Mouse (Mus musculus) heart, postnatal 0 days (tissue): ENCODE data around the gene Erp29. TPM values are rescaled to one million over a fixed set of nuclear protein-coding genes. Genes with fewer than 3 reads are reported as not detected.

Experiments used
- ATAC-seq: fragments of 200-750 bp; cut with Nextera tagmentation; 2 replicates; pipeline ENCODE4 v1.8.0; 2017; ENCODE audit warnings: low read depth, moderate number of reproducible peaks, moderate library complexity; ENCODE audit not compliant: insufficient read depth
- DNase-seq: peaks from one replicate; pipeline ENCODE4 v3.0.0-alpha.2; 2016; ENCODE audit warnings: low spot score
- H3K27ac ChIP-seq: fragments of 300-500 bp; sonication (generic); 2 replicates; pipeline ENCODE4 v1.5.1; 2014; ENCODE audit warnings: low read depth, mild to moderate bottlenecking
- H3K27me3 ChIP-seq: fragments of 300-500 bp; sonication (generic); 2 replicates; pipeline ENCODE4 v1.6.1; 2014; ENCODE audit warnings: low read length, mixed read lengths; ENCODE audit not compliant: control insufficient read depth, insufficient read depth
- H3K36me3 ChIP-seq: fragments of 300-500 bp; sonication (generic); replicated peaks from 2 replicates; pipeline ENCODE4 v1.6.1; 2014; ENCODE audit warnings: low read length, mixed read lengths; ENCODE audit not compliant: control insufficient read depth, insufficient read depth
- H3K4me1 ChIP-seq: fragments of 300-500 bp; sonication (generic); 2 replicates; pipeline ENCODE4 v1.6.1; 2014; ENCODE audit warnings: antibody characterized with exemption; ENCODE audit not compliant: control insufficient read depth, insufficient read depth
- H3K4me2 ChIP-seq: fragments of 300-500 bp; sonication (generic); 2 replicates; pipeline ENCODE4 v1.6.1; 2014; ENCODE audit warnings: low read depth, mild to moderate bottlenecking, low read length, moderate library complexity
- H3K4me3 ChIP-seq: fragments of 300-500 bp; sonication (generic); 2 replicates; pipeline ENCODE4 v1.5.1; 2014; ENCODE audit warnings: low read depth, low read length
- H3K9ac ChIP-seq: fragments of 300-500 bp; sonication (generic); replicated peaks from 2 replicates; pipeline ENCODE4 v1.6.1; 2014; ENCODE audit warnings: low read depth, low read length, mixed read lengths
- H3K9me3 ChIP-seq: fragments of 300-500 bp; sonication (generic); replicated peaks from 2 replicates; pipeline ENCODE4 v1.6.1; 2016; ENCODE audit warnings: low read length; ENCODE audit not compliant: control insufficient read depth
- CTCF ChIP-seq: IDR thresholded peaks from 2 replicates; pipeline ENCODE4 v1.5.1; 2016; ENCODE audit warnings: antibody characterized with exemption, control low read depth, low read depth
- EP300 ChIP-seq: IDR thresholded peaks from 2 replicates; pipeline ENCODE4 v1.6.1; 2016; ENCODE audit warnings: antibody characterized with exemption, low read depth
- WGBS: fragments of 180-500 bp; shearing (Covaris S2); extraction: QIAGEN DNeasy Blood & Tissue Kit; methylation state at CpG from one replicate; pipeline ENCODE4 v1.1.7; 2014; 5-methylcytosine and 5-hydroxymethylcytosine counted together
- polyA plus RNA-seq: library from polyadenylated mRNA; unstranded; fragments of >200 nt; fragmentation: Nextera tagmentation; extraction: Ambion mirVana; gene quantifications from 2 replicates; pipeline ENCODE4 v1.2.1, GENCODE M21; 2015
- total RNA-seq: library from RNA; depleted of rRNA; stranded (reverse); fragments of >200 nt; gene quantifications from 2 replicates; pipeline ENCODE4 v1.2.3, GENCODE M21; 2014; ENCODE audit warnings: low replicate concordance

The Erp29 gene
- total and polyA plus RNA-seq, 2 experiments from 2014 or later = 32.5 to 89.3 TPM

DNA sequence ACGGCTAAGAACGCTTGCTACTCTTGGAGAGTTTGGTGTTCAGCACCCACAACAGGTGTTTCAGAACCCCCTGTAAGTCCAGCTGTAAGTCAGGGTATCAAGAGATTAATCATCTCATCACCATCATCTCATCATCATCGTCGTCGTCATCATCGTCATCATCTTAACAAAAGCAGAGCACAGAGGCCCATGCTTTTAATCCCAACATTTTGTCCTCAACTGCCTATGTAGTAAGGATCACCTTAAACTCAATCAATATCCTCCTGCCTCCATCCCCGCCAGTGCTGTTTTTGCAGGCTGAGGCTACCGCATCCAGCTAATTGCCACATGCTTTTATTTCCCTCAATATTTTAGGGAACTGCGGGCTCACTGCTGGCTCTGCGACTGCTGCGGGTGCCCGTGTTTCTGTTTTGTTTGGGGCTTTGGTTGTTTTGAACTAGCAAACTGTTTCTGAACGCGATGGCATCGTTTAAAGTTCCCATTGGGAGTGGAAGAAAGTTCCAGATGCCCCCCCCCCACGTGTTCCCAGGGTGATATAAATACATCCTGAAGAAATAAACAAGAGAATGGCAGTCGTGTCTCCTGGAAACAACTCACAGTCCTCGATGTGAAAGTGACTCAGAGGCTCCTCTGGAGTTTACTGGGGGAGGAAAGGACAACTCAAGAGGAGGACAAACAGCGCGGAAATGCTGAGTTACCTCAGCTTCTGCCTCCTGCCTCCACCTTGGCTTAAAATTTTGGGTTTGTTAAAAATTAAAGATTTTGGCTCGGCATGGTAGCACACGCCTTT is 66.0 kb downstream of the Erp29 start:
- Histone ChIP-seq H3K4me2 (peak overlapping the region; percentile 60), H3K4me1 (peaks cover 4% of the 10 kb centered on the region; the same call in 1 of the 2 replicates), H3K9me3 (no peaks in the 10 kb centered on the region), H3K36me3 (peaks cover 15% of the 10 kb centered on the region), H3K9ac (no peak overlapping the region), H3K27ac (peak overlapping the region; percentile 49), H3K27me3 (no peaks in the 10 kb centered on the region), H3K4me3 (peak overlapping the region; percentile 83)
- TF ChIP-seq CTCF (no peak), EP300 (no peak)
- 30% methylated on average over 22 of the region's 22 CpGs for WGBS
- DNase-seq (peak; percentile 38), ATAC-seq (no peak)

DNA sequence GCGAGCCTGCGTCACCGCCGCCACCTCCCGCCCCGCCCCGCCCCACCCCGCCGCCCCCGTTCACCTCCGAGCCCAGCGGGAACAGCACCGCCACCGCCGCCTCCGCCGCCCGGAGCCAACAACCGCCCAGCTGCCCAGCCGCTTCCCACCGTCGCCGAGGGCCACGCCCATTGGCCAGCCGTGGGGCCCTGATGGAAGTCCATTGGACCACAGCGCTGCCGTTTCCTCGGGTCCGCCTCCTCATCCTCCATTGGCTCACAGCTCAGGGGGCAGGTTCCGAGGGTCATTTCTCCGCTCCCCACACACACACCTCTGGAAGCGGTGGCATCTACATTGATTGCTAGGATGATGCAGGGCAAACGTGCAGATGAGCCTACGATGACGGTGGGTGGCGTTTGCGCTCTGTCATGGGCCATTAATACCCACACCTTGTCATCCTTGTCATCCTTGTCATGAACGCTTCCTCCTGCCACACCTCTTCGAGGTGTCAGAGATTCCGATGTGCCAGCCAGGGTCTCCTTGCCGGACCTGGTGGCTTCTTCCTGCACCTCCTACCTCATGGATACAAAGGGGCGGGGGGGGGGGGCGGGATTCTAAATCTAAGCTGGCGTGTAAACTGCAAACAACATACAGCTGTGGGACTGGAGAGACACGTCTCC is 66.7 kb downstream of the Erp29 start, which contains the start of gene Trafd1:
Gene Trafd1, minus strand, starts transcription at position 172 of the 659 bp plus-strand sequence.
- Histone ChIP-seq H3K4me1 (peaks cover 4% of the 10 kb centered on the region; the same call in 1 of the 2 replicates), H3K27me3 (no peaks in the 10 kb centered on the region), H3K27ac (peak within 1 kb of the TSS; percentile 97), H3K36me3 (peaks cover 22% of the 10 kb centered on the region), H3K9ac (peak within 1 kb of the TSS; percentile 90), H3K4me3 (peak within 1 kb of the TSS; percentile 83), H3K4me2 (peak within 1 kb of the TSS; percentile 60), H3K9me3 (no peaks in the 10 kb centered on the region)
- DNase-seq (peak; percentile 96), ATAC-seq (peak; percentile 92)
- no peak for TF ChIP-seq CTCF
- TF ChIP-seq EP300 = no peak
- under 1% methylated on average over 36 of the region's 45 CpGs for WGBS

DNA sequence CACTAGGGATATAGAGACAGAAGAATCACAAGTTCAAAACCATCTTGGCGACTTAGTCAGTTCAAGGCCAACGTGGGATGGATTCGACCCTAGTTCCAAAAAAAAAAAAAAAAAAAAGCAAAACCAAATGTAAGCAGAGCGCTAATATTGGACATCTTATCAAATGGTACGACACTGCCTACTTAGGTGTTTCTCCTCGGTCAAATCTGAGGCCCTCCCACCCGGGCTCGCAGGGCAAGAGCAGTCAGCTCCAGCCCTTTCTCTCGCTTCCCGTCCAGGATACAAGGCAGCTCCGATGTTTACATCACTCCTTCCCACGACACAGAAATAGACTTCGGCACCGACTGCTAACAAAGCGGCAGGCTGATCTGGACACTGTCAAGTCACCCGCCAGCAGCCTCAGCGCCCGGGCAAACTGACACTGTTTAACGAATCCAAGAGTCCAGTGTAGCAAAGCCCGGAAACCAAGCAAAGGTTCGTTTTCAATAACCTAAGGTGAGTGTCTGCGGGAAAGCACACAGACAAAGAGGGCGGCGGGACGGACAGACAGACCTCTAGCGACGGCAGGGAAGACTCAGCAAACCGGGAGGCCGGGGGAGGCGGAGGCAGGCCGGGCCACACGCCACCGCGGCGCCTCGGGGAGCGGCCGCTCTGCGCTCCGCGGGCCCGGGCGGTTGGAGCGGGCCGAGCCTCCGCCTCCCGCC is 67.4 kb downstream of the Erp29 start:
- Histone ChIP-seq H3K4me1 (peaks cover 4% of the 10 kb centered on the region; the same call in 1 of the 2 replicates), H3K4me2 (peak overlapping the region; percentile 60), H3K27ac (peak overlapping the region; percentile 97), H3K9me3 (no peaks in the 10 kb centered on the region), H3K27me3 (no peaks in the 10 kb centered on the region), H3K36me3 (peaks cover 28% of the 10 kb centered on the region), H3K4me3 (peak overlapping the region; percentile 83), H3K9ac (peak overlapping the region; percentile 90)
- WGBS = under 1% methylated on average over 28 of the region's 47 CpGs
- ATAC-seq = peak; percentile 85
- no peak for TF ChIP-seq CTCF
- no peak for TF ChIP-seq EP300
- DNase-seq = peak; percentile 80

DNA sequence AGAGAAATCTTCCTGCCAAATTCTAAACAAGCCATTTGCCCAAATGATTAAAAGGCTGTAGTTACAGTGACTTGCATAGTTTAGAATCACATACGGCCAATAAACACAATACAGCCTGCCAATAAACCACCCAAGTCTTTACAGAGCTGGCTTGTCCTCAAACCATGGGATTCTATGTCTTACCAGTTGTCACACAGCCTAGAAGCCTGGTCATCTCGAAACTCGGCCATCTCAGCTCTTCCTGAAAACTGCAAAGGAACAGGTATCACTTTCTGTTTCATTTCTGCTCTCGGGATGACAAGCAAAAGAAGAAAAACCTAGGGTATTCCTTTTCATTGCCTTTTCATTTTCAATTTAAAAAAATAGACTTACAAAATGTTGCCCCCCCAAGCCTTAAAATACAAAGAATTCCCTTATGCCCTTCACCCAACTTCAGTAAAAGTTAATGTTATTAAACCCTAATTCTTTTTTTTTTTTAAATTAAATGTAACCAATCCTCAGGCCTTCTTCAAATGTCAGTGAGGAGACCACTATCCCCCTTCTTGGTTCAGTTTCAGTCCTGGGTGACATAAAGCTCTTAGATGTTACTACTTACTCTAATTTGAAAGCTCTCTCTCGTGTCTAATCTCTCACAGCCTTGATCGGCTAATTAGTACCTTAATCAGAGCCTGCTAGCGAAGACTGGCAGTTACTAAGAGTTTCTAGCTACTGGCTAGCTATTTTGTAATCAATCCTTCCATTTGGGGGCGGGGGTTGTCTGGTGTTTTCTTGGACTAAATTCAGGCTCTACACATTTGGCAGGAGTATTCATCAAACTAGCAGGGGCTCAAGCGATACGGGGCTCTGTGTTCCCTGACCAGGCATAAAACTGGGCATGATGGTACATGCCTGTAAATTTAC is 68.2 kb downstream of the Erp29 start:
- no peak for ATAC-seq
- peak overlapping the region; percentile 90 for H3K9ac ChIP-seq
- peak overlapping the region; percentile 97 for H3K27ac ChIP-seq
- H3K36me3 ChIP-seq = peaks cover 36% of the 10 kb centered on the region
- DNase-seq = no peak
- no peaks in the 10 kb centered on the region for H3K27me3 ChIP-seq
- H3K4me2 ChIP-seq = peak overlapping the region; percentile 60
- no peak for TF ChIP-seq CTCF
- TF ChIP-seq EP300 = no peak
- peaks cover 4% of the 10 kb centered on the region; the same call in 1 of the 2 replicates for H3K4me1 ChIP-seq
- H3K4me3 ChIP-seq = peak overlapping the region; percentile 83
- H3K9me3 ChIP-seq = no peaks in the 10 kb centered on the region
- WGBS = 40% methylated on average over 10 of the region's 10 CpGs
